Mouse (Mus musculus): ENCODE measurements around the gene Kcnc2.
"Not testable (repeated sequence)": the region's sequence is repeated elsewhere in the genome, so short reads cannot be mapped to it uniquely, and the experiment has no call there.

Kcnc2 gene

DNA sequence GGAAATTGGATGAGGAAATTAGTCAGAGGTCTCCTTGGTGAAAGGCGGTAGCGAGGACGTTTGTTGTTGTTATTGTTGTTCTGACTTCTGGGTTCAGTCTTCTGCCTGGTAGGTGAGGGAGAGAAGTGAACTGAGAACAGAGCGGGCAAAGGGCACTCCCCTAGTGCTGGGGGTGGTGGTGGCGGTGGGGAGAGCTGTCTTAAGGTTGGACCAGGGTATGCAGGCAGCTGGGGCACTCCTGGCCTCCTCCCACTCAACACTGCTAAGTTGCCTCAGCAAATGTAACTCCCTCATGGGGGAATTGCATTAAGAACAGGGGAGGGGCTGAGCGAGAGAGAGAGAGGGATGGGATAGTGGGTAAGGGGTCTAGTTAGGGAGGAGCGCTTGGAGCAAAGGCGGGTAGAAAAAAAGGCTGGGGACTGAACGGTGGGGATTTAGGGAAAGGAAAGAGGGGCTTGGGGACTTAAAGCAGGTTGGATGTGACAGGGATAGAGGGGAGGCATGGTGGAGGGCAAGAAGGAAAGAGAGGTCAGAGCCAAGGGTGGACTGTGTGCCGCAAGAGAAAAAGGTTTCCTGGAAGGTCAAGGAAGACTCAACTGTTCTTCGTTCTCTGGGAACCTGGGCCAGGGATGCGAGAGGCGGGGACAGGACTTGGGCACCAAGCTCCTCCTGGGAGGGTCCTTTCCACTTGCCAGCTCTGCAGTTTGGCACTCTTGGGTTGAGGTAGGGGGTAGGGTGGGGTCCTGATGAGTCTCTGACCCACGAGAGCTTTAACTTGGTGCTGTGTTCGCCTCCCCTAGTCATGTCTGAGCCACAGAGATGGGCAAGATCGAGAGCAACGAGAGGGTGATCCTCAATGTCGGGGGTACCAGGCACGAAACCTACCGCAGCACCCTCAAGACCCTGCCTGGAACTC, at the start of gene Kcnc2:
Gene Kcnc2, plus strand, starts transcription at position 235 of the 916 bp plus-strand sequence.
- DNase-seq (ENCODE audit: low spot score): no peak

DNA sequence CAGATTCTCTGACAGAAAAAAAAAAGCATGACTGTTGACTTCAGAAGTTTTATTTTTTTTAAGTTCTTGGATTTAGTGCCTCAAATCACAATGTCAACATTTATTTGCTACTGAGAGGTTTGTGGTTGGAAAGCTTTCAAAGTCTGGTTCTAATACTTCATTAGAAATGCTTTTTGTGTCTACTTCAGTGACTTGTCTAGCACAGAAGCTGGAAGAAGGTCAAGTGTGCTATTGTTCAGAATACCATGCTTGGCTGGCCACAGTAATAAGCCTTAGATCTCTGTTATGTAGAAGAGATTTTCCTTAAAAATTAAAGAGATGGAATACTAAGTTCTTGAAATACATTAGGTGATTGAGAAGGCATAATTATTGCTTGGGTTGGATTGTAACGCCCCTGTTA, 43.8 kb upstream of the Kcnc2 start:
- DNase-seq (ENCODE audit: low spot score): no peak

DNA sequence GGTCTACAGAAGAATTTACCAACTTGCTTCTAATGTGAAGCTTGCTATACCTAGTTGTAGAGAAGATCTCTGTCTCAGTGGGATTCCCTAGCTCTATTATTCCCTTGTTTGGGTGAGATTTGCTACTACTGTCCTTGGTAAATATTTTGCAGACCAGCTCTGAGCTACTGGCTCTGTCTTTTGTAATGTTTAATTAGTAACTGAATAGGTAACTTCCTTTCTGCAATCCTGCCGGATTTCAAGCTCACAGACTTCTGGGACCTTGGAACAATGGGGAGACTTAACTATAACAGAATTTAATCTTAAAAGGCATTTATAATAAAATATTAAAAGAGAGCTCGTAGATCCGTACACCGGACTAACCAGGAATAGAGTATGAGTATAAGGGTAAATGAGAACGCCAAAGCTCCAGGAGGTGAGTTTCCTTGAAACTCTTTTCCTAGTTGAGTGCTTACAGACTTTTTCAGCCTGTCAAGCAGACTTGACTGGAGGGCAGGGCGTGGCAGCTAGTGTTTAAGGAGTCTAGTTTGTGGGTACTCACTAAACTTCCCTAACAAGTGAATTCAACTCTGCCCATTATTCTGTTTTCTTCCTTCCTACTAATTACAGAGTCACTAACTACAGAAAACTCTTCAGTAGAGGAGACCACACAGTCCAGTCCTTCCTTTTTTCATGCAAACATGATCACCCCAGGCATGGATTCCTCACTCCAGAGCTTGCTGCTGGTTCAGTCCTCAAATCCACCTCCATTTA, 41.7 kb upstream of the Kcnc2 start:
- DNase-seq (ENCODE audit: low spot score): not testable (repeated sequence)

DNA sequence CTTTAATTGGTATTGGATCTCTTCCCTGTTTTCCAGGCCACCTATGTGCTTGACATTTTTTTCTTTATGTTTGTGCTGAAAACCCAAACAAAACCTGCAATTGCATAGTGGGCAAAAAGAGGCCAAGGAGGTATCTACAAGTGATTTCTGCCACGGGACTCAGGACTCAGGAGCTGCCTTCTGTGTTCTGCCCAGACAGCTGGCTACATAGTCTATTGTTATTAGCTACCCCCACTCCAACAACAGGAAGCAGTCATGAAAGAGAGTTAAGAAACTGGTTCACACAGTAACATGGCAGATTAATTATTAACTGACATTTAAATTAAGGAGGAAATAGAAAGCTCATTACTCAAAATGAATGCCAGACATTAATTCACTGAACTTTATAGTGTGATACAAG, 38.2 kb upstream of the Kcnc2 start:
- DNase-seq (ENCODE audit: low spot score): not testable (repeated sequence)

DNA sequence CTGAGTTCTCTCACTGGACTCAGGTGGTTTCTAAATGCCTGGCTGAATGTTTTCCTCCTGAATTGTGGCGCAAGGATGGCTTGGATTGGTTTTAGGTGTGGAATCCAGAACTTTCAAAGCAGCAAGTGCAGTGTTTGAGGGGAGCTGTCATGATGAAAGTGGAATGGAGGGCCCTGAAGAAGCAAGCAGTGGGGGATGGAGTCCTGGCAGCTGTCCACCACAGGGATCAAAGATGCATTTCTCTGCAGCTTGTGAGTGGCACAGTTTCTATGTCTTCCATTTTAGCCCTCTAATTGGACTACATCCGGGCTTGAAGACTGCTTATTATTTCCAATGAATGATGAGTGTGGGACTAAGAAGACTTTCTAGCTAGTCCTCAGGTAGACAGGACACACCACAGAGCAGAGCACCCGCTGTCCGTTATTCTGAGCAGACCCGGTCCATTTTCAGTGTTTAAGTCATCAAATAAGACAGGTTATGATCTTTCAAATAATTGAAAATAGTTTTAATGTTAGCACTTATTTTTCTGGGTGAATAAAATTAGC, 35.5 kb upstream of the Kcnc2 start:
- not testable (repeated sequence) for DNase-seq (ENCODE audit: low spot score)

DNA sequence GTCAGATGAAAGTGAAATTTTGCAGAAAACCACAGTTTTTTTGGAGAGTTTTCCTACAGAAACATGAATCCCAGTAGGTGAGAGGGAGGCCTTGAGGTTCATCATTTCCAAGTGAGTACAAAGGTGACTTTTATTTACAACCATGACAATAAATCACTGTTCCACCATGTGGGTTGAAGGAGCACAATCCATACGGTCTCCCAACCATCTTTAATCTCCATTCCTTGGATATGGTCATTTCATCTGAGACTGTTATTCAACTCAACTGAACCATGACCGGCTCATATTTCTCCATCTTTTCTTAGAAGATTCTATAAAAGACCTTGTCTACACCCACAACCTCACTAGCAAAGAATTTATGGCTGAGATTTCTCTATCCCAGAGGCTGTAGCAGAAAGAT, 22.6 kb upstream of the Kcnc2 start:
- no peak for DNase-seq (ENCODE audit: low spot score)

DNA sequence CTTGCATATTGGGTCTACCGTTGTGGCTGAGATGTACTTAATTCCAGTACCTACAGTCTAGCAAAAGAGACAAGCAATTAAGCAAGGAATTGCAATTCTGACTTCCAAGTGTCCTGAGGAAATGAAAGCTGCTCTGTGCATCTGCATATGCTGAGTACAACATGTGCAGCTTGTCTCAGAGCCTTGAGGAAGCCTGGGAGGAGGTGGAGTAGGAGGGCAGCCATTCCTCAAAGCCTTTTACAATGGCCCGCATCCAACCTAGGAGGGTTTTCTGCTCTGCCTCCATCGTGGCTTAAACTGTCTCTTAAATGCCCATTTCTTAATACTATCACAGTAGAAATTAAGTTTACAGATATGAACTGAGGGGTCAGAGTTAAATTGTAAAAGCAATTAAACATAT, 7.5 kb upstream of the Kcnc2 start:
- DNase-seq (ENCODE audit: low spot score): no peak

DNA sequence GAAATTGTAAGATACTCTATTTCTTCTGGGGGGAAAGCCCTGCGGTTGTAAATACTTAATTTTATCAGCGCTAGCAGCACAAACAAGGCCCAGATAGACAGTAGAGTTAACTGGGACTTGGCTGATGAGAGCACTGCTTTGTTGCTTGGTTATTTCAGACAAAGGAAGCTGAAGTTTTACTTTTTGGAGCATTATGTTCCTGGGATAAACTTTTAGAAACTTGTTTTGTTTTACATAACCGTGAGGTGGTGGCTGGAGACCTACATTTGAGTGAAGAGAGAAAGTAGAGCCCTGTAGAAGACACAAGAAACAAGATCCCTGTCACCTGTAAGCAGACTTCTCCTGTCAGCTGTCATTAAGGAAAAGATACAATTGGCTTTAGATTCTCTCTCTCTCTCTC, 1.4 kb upstream of the Kcnc2 start:
- DNase-seq (ENCODE audit: low spot score): no peak

DNA sequence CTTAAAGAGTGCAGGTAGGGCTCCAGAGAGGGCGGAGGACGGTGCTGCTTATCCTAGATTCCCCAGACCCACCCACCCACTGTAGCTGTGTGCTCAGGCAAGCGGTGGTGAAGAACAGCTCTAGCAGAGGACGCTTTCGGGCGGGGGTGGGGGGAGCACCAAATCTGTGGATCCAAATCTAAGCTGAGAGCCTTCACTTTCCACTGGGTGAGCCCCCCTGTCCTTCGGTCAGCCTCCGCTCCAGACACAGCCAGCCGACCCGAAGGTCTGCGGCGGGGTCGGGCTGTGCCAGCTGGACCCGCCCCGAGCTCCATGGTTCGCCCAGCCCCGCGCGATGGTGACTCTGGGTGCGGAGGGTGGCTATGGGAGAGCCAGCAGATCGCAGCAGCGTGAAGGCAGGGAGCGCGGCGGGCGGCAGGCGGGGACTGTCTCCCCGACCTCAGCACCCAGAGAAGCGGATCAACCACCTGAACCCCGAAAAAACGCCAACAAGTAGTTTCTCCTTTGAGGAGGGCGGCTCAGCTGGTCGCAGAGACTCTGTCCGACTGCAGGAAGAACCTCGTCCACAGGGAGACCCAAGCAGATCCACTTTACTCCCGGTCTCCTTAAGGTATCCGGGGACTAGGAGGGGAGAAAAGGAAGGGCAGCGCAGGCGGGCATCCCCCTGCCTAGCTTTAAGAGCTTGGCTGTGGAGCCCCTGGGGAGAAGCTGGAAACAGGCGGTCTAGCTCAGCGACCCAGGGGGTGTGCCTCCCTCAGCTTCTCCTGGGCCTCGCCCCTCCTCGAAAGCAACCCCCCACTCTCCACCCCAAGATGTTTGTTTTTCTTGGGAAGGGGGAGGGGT, 761 bp upstream of the Kcnc2 start:
- DNase-seq (ENCODE audit: low spot score): peak; percentile 9

DNA sequence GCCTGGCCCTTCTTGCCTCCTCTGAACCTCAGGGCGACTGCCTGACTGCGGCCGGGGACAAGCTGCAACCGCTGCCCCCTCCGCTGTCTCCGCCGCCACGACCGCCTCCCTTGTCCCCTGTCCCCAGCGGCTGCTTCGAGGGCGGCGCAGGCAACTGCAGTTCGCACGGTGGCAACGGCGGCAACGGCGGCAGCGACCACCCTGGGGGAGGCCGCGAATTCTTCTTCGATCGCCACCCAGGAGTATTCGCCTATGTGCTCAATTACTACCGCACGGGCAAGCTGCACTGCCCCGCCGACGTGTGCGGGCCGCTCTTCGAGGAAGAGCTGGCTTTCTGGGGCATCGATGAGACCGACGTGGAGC, 863 bp downstream of the Kcnc2 start:
- no peak for DNase-seq (ENCODE audit: low spot score)

DNA sequence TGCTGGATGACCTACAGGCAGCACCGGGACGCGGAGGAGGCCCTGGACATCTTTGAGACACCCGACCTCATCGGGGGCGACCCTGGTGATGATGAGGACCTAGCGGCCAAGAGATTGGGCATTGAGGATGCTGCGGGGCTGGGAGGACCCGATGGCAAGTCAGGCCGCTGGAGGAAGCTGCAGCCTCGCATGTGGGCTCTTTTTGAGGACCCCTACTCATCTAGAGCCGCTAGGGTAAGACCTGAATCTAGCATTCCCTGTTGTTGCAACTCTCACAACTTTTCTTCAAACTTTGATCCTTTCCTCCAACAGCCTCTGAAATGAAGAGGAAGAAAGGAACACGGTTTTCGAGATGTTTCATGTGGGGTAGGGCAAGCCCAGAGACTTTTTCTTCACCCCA, 1.2 kb downstream of the Kcnc2 start:
- DNase-seq (ENCODE audit: low spot score): no peak

DNA sequence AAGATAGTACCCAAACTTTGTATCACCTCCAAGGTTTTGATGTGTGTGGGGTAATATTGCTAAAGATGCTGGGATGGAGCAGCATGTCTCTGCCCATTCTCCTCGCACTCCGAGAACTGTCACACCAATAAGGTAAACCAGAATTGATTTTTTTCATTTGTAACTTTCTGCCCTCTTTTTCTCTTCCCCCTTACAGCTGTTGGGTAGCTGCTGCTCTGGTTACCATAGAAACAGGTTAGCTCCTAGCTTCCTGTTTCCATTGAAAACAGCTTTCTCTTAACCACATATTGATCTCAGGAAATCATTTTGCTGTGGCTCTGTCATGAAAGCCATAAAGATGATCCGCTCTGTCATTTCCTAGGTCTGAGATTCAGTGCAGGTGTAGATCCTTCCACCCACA, 7.1 kb downstream of the Kcnc2 start:
- no peak for DNase-seq (ENCODE audit: low spot score)

DNA sequence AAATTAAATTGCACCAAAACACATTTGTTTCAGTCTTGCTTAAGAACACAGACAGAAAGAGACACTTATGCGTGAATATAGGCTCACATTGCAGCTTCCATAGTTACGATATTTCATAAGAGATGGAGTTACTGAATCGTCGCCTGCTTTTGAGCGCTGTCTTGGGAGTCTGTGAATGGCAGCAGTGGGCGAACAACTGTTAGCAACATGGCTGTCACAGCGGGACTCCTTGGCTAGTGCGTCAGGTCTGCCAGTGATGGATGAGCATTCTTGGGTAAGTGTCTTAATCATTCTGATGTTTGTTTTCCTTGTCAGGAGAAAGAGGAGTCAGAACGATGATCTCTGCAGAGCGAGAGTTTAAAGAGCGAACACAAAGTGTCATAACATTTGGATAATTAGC, 44.2 kb downstream of the Kcnc2 start:
- DNase-seq (ENCODE audit: low spot score): no peak

DNA sequence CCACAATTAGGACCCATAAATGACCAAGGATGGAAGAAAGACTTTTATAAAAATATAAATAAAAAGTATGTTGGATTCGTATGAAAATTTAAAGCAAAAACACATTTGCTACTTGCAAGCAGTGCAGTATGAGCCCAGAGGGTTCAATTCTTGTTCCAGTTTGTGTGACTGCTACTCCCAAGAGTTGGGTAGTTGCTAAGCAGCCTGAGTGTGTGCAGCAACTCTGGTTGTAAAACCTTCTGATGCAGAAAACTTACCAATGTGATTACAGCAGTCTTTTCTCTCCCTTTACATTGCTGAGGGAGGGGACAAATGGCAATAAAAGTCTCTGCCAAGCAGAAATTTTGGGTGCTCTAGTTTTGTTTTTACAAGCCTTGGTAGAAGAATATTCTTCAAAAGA, 46.9 kb downstream of the Kcnc2 start:
- DNase-seq (ENCODE audit: low spot score): no peak

DNA sequence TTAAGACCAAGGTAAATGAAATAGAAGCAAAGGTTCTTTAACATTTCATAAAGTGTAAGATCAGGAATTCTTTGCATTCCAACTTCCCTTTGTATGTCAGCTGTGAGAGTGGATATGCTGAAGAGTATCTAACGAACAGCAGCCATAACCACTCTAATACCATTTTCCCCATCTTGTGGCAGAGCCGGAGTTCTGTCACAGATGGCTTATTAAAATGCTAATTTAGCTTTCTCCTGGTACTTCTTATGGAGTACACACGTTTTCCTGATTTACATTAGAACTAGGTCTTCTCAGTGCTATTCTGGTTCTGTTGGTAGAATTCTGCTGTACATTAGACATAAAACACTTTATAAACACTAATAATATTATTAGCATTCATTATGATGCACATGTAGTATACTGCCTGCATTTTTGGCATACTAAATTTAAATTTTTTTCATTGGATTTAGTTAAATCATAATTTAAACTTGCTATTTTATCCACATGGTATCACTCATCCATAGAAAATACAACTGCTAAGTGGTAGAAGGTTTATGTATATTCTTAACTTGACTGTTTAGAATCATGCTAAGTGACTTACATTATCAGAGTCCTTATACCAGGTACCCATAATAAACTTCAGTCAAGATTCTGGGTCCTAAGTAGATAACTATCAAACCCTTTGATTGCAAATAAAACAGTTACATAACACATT, 86.9 kb downstream of the Kcnc2 start:
- DNase-seq (ENCODE audit: low spot score): no peak

DNA sequence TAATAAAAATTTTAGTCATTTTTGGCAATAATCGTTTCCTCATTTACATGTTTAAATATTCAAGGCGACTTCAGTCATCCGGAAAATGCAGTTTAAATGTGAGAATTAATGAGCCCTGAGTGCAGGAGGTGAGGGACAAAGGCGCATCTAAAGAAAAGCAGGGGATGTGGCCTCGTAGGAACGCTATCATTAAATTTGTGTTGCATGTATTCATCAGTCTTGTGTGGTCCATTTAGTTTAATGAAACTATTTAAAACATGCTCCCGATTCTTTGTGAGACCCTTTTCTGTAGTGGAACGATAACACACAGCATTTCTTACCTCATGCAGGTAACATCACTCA, 87.4 kb downstream of the Kcnc2 start:
- no peak for DNase-seq (ENCODE audit: low spot score)

DNA sequence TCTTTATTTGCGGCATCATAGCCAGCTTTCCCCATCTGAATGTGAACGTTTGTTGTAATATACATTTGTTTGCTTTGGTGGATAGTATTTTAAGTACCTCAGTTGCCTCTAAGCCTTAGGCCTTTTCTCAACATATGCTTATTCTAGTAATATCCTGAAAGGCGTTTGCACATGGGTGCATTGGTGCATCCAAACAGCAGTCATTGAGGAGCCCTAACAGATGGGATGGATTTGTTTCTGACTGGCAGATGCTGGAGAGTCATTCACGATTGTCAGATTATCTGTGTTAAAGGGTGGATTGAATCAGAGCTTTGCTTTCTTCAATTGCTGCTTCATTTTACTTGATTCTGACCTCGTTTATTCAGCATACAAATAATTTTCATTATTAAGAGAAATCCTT, 89.8 kb downstream of the Kcnc2 start:
- DNase-seq (ENCODE audit: low spot score): no peak

DNA sequence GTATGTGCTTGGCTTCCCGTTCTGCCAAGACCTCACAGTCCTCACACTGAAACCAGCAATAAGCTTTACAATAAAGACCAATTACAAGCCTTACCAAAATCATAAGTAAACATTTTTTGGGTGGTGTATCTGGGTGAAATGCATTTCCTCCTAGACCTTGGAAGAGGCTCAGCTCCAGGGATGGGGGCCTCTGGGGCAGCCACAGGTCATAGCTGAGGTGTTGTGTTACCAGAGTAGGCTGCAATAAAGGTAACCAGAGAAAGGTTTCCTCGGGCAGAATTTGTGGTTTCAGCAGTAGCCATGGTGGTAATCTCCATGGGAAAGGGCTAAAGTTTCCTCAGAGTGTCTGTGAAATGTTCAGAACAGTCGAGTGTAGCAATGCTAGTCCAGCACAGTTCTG, 97.4 kb downstream of the Kcnc2 start:
- no peak for DNase-seq (ENCODE audit: low spot score)

DNA sequence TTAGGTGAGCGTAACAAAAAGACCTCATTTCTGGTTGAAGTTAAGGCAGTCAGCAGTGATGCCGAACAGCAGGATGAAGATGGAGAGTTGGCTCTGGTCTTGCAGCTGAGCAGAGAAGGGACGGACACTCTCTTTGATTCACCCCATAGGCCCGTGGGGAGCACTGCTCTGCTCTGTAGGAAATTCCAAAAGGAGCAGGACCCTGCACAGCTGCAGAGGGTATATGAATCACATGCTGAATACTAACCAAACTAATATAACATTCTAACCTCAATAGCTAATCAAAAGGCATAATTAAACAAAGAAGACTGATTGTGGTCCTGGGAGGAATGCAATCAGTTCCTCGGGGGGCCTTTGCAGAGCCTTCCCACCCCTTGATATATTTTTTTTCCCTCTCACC, 106.2 kb downstream of the Kcnc2 start:
- DNase-seq (ENCODE audit: low spot score): no peak

DNA sequence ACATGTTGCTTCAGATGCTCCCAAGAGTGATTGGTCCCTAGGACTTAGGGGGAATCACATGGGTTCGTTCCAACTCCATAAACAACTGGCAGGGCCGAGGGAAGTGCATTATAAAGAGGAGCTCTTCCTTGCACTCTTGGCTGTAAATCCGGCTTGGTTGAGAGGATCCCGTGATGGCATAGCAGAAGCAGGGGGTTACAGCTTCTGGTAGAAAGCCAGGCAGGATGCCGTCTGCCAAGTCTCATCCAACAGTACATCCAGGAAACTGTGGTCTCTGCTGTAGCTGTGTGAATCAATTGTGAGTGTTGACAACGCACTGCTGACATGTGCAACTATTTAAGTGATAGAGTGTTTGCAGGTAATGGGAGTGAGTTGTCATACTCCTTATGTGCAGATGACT, 107.5 kb downstream of the Kcnc2 start:
- no peak for DNase-seq (ENCODE audit: low spot score)

DNA sequence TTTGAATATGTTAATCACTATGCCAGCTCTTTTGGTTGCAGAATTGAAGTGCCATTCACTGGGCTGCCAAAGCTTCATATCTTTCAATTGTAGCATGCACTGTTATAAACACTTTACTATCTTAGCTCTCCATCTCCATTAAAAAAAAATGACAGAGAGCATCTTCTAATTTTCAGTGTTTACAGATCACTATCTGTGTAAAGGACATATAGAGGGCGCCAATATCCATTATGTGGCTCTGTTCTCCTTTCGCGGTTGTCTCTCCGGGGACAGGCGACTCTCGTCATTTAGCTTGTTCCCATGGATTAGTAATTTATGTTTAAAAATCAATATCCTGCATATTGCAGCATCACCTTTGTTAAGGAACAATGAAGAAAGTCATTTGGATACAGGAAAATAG, 109.7 kb downstream of the Kcnc2 start:
- DNase-seq (ENCODE audit: low spot score): no peak

Data from urinary bladder, postnatal 10 days (tissue).